Mouse (Mus musculus) mouse trophoblast stem cell (cell line): ENCODE data around the gene Cacna1a.
"Not testable (repeated sequence)": the region's sequence is repeated elsewhere in the genome, so short reads cannot be mapped to it uniquely, and the experiment has no call there.

Experiments
- in situ Hi-C, 2 experiments: fragments of 300-500 bp; cut with MseI, MboI; formaldehyde crosslinking; loops; 2 replicates in 1 of 2; 3 replicates in 1 of 2; pipeline ENCODE4 v1.15.1; 2025

Cacna1a gene

DNA sequence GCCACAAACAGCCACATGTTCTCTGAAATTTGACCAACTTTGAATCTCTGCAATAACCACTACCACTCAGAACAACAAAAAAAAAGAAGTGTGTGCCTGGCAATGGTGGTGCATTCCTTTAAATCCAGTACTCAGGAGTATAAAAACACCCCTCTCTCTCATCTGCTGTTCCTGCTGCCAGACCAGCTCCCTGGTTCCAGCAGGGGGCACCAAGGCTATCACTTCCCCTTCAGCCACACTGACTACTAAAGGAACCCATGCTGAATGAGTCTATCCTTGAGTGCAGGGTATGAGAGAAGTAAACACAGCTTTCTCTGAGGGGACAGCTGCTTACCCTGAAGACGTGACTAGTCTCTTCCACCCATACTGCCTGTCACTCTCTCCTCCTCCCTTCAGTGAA, 197.1 kb downstream of the Cacna1a start:
- in situ Hi-C loops = no loop called here

DNA sequence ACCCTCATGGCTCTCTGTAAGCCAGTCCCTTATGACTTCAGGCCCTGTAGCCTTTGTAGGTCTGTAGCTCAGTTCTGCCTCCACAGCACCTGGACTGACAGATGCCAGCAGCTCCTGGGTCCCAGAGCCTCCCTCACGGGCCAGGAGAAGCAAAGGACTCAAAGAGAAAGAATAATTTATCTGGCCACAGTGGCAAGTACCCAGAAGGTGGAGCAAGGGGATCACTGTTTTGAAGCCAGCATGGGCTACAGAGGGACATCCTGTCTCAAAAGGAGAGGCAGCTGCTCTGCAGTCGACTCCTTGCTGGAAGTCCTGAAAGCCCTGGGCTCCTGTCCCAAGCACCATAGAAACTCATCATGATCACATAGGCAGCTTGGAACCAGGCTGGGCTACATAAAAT, 198.0 kb downstream of the Cacna1a start:
- in situ Hi-C loops = no loop called here

DNA sequence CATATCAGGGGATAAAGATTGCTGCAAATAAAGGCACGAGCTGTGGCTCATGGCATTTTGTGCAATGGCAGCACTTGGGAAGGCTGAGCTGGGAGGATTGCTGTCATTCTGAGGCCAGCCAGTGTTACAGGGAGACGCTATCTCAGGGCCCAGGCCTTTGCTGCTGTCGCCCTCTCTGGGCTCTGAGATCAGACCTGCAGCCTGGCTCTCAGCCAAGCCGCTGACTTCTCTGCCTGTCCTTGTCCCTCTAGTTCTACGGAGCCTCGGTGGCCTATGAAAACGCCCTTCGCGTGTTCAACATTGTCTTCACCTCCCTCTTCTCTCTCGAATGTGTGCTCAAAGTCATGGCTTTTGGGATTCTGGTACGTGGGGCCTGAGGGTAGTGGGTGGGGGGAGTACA, 200.3 kb downstream of the Cacna1a start:
- in situ Hi-C loops = no loop called here

DNA sequence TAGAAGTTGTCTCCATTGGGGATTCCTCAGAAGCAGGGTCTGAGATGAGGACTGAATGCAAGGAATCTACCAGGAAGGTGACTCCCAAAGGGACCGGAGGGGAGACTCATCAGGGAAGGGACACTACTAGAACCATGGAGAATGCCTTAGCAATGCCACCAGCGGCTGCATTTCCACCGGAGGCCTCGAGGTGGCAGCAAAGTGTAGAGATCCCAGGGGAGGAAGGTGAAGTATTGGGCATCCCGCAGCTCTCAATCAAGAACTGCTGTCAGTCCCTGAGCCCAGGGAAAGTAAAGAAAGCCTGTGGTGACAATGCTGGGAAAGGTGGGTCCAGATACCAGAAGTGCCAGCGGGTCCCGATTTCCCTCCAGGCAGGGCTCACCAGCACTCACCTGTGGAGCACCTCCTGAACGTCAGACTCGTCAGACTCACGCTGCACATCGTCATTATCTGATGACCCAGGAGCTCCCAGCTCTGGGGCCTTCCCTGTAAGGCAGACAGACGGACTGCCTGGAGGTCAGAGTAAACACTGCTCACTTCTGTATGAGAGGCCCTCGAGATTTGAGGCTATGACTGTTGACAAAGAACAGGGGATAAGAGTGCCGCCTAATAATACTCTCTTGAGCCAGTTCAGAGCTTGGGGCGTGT, 203.9 kb downstream of the Cacna1a start:
- in situ Hi-C loops = no loop called here

DNA sequence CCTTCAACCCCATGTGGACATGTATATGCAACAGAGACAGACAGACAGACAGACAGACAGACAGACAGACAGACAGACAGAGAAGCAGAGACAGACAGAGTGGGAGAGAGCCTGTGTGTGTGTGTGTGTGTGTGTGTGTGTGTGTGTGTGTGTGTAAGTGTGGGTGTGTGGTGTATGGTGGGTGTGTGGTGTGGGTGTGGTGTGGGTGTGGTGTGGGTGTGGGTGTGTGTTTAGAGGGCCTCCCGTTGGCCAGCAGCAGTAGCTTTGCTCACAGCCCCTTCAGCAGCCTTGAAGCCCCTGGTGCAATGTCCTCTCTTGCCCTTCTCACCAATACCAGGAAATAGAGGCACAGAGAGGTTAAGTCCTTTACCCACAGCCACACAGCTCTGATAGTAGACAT, 204.9 kb downstream of the Cacna1a start:
- in situ Hi-C loops = no loop called here

- in situ Hi-C loops = no loop called here
Measured at GRCm38 (mm10) chr8:84594099-84594780, 206.0 kb downstream of the Cacna1a start.

DNA sequence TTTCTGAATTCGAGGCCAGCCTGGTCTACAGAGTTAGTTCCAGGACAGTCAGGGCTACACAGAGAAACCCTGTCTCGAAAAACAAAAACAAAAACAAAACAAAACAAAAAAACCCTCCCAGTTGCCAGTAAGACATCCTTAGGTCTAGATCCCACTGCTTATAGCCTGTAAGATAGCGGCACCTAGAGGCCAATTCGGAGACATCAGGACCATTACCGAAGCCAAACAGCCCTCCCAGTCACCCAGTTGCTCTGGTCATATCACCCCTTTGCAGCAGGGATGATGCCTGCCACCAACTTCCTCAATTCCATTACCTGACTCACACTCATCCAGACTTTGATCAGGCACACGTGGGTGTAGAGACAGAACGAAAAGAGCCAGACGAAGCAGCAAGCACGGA, 207.4 kb downstream of the Cacna1a start:
- in situ Hi-C loops = no loop called here

GRCm38 (mm10) chr8:84599401-84599800, 211.2 kb downstream of the Cacna1a start:
- in situ Hi-C loops = no loop called here

DNA sequence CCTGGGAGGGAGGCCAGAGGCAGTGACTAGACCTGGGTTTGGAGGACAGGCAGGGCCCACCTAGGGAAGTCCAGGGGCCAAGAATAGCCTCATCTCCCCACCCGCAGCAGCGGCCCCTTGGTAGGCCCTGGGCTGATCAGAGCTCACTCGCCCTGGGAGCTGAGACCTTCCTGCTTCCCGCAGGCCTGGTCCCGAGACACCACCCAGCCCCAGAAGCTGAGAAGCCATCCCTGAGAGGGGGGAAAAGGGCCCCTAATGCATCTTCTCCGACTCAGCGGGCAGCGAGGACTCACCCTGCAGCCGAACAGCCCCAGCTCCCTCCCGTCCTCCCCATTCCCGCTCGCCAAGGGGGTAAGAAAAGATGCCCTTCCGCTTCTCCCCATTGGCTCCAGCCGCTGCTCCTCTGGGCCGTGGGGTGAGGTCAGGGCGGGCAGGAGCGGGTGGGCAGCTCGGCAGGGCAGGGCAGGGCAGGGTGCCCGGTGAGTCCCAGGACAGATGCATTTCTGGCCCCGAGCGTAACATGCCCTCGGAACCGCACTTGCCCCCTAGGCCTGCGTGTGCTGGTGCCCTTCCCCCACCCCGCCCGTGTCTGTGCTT, 212.2 kb downstream of the Cacna1a start:
- in situ Hi-C loops = no loop called here

- in situ Hi-C loops = no loop called here
Measured at GRCm38 (mm10) chr8:84601221-84601751, 213.0 kb downstream of the Cacna1a start.

DNA sequence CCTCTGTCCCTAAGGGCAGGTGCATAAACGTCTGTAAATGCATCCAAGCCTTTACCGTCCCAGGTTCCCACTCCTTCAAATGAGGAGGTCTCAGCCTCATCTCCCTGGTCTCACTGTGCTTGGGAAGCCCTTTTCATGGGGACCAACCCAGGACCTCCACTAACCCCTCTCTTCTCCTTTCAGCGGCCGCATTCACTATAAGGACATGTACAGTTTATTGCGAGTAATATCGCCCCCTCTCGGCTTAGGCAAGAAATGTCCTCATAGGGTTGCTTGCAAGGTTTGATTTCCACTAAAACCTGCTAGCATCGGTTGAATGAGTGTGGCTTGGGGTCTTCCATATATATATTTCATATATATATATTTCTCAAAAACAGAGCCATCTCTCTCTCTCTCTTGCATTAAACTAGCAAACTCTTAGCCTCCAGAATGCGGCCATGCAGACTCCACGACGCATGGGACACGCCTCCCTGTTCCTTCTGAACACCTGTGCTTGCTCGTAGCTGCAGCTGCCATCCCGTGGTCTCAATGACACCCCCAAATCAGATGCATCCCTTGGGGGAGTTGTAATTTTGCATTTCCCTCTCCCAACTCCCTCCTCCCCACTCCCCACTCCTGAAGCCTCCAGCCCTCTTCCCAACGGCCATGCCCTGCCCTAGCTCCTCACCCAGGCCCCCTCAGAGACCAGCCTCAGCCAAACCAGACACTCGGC, 226.4 kb downstream of the Cacna1a start:
- in situ Hi-C loops = no loop called here

DNA sequence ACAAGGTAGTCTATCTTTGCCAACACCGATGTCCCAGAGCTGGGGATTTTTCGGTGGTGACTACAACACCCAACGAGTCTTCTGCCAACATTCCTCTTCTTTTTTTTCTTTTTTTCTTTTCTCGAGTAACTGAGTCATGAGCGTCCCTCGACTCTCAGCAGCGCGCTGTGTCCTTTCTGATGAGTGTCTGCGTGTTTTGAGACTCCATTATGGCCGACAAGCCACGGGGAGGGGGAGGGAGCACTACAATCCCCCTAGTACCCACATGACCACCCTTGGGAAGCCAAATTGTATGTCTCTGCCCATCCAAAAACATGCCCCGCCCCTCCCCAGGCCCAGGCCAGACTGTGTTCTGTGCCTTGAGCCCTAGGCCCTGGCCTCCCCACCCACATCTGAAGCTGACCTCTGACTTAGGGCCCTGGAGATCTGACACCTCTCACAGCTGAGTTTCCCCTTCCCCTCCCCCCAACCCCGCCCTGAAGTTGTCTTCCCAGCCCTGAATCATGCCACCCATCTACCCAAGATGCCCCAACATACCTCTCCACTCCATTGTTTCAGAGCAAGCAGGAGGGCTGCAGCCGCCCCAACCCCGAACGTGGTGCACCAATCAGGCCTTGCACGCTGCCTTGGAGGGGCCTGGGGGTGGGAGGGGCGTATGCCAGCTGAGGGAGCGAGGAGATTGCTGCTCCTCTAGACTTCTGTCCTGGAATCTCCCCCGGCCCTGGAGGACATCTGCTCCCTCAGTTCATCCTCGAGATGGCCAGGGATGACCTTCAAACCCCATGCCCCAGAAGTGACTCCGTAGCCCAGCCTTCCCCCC, 227.6 kb downstream of the Cacna1a start:
- in situ Hi-C loops = no loop called here

GRCm38 (mm10) chr8:84617005-84617404, 228.8 kb downstream of the Cacna1a start:
- in situ Hi-C loops = no loop called here

GRCm38 (mm10) chr8:84621102-84621625, 232.9 kb downstream of the Cacna1a start:
- in situ Hi-C loops = no loop called here

- in situ Hi-C loops = not testable (repeated sequence)
Measured at GRCm38 (mm10) chr8:84623425-84623824, 235.2 kb downstream of the Cacna1a start.

DNA sequence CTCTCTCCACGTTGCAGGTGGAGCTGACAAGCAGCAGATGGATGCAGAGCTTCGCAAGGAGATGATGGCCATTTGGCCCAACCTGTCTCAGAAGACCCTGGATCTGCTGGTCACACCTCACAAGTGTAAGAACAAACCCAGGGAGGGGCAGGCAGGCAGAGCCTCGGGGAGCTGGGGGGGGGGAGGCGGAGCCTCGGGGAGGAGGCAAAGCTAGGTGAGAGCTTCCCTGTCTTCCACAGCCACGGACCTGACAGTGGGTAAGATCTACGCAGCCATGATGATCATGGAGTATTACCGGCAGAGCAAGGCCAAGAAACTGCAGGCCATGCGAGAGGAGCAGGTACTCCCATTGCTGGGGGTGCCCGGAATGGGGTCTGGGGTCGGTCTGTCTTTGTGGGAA, 241.3 kb downstream of the Cacna1a start:
- in situ Hi-C loops = no loop called here

GRCm38 (mm10) chr8:84630145-84630544, 241.9 kb downstream of the Cacna1a start:
- in situ Hi-C loops = no loop called here

DNA sequence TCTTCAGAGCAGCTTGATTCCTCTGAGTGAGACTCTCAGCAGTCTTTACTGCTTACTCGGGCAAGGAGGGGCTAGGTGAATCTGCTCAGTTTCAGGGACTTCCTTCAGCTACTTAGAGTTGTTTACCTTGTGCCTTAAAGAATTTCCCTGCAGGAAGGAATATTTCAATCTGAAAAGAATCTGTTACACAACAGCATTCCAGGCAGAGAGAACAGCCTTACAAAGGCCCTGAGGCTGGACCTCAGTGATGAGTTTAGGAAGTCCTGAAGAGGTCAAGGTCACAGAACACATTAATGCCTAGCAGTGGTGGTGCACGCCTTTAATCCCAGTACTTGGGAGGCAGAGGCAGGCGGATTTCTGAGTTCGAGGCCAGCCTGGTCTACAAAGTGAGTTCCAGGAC, 243.6 kb downstream of the Cacna1a start:
- in situ Hi-C loops = no loop called here

- in situ Hi-C loops = no loop called here
Measured at GRCm38 (mm10) chr8:84633841-84634584, 245.8 kb downstream of the Cacna1a start.

DNA sequence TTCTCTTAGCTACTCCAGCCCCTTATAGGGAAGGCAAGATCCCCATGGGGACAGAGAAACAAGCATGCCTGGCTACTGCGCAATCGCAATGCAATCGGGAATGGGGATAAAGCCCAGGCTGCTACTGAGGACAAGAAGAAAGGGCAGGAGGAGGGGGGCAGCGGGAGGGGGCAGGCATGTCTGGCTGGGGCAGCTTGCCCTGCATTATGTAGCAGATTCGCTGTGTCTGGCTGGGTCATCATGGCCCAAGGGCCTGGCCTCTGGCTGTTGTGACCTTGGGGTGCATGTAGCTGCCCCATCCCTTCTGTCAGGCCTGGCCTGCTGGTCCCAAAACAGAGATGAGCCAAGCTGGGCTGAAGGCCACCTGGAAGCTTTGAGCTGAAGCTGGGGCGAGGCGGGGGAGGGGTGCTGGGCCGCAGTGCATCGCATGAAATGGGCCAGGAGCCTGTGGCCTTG, 246.6 kb downstream of the Cacna1a start:
- in situ Hi-C loops = no loop called here
